Mouse (Mus musculus) natural killer cell, adult 2 months (primary cell): ENCODE results near the gene Pomt2.
"Not testable (repeated sequence)": the region's sequence is repeated elsewhere in the genome, so short reads cannot be mapped to it uniquely, and the experiment has no call there.

Experiments
- DNase-seq, 2 experiments: peaks; one replicate each; pipeline ENCODE4 v3.0.0; 2022; ENCODE audit warnings: low spot score in 2 of 2

Gene Pomt2

GRCm38 (mm10) chr12:87147395-87148089 lies at the start of gene Pomt2:
Gene Pomt2 (minus strand): TSS chr12:87147968.
- peak; percentile 87 to 89 for DNase-seq

DNA sequence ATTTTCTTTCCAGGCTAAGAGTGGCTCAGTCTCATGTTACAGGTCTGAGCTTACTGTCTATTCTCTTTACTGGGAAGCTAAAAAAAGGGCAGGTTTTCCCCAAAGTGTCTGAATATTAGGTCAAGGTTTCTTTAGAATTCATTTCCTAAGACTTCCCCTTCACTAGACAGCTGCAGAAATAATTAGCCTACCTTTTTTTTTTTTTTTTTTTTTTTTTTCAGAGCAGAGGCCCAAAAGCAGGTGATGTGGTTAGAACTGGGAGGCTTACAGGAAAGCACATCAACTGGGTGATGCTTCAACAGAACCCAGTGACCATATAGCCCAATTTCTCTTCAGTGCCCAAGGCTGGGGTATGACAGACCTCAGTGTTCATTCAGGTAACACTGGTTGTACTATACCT lies 48.5 kb upstream of the Pomt2 start:
- no peak for DNase-seq

- no peak for DNase-seq
Measured at GRCm38 (mm10) chr12:87195069-87195468, 47.3 kb upstream of the Pomt2 start.

DNA sequence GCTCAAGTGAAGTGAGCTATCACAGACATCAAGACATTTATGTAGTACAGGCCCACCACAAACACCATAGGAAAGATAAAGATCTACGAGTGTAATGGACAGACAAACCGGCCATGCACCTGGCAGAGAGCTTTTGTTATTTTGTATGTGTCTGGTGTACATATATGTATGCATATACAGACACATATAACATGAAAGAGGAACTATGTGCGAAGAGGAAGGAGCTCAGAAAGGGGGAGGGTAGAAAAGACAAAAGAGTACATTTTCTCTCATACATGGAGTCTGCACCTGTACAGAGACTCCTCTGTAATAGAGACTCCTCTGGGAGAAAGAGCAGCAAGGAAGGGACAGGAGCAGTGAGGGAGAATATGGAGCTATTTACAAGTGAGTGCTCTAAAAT lies 45.2 kb upstream of the Pomt2 start:
- DNase-seq: peak in 1 of 2 experiments; percentile 7

- no peak for DNase-seq
Measured at GRCm38 (mm10) chr12:87177631-87178030, 29.9 kb upstream of the Pomt2 start.

DNA sequence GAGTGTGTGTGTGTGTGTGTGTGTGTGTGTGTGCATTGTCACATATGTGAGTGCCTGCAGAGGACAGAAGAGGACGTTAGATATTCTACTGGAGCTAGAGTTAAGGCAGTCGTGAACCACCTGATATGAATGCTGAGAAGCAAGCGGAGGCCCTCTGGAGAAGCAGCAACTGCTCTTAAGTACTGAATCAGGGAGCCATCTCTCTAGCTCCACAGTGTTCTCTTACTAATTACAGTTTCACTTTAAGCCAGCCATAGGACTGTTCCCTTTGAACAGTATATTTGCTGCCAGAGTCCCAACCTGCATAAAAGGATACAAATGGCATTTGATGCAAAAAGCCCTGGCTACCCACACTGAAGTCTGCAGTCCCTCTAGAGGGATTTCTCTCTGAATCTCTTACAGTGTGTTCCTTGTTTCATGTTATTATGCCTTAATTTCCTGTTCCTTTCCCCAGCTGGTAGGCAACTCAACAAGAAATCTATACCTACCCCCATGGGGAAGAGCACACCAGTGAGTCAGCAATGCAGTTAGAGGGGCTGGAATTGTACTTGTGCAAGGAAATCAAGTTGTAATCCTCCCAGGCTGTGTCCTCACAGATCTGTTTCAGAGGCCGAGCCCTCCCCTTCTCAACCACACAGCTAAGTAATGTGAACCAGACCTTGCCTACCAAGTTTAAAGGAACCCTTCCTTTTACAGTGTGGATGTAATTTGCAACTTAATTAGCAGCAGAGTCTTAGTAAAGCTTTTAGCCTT lies 27.6 kb upstream of the Pomt2 start:
- DNase-seq: no peak

DNA sequence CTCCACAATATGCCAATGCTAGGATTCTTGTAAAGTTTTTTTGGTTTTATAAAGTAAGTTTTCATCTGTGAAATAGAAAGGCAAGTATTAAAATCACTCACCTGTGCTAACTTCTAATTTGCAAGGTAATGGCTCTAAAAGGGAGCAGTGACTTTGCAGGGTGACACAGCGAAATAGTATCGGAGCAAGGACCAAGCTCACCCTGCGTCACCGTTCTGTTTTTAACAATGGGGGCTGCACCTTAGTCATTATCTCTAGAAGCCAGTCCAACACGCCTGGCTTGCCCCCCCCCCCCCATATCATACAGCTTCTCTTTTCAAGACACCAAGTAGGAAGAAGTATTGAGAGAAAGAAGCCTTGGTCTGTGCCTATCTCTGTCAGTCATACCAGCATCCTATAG lies 13.0 kb upstream of the Pomt2 start:
- DNase-seq: no peak

GRCm38 (mm10) chr12:87160310-87160709 lies 12.5 kb upstream of the Pomt2 start:
- no peak for DNase-seq

GRCm38 (mm10) chr12:87158099-87158498 lies 10.3 kb upstream of the Pomt2 start:
- no peak for DNase-seq

DNA sequence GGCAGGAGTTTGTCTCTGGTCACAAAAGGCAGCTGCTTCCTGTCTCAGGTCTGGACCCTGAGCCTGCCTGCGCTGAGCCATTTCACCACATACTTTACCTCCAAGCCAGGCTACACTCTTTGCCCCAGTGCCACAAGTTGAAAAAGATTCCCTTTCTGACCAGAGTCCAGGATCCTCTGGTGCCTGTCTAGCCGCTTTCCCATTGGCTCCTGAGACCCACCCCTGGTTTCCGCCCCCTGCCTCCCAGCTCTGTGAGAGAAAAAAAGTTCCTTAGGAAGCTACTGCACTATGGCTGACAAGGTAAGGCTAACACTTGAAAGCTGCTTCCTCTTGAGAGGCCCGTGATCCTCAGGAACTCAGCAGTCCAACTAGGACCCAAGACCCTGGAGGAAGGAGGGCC lies 9.6 kb upstream of the Pomt2 start:
- no peak for DNase-seq

DNA sequence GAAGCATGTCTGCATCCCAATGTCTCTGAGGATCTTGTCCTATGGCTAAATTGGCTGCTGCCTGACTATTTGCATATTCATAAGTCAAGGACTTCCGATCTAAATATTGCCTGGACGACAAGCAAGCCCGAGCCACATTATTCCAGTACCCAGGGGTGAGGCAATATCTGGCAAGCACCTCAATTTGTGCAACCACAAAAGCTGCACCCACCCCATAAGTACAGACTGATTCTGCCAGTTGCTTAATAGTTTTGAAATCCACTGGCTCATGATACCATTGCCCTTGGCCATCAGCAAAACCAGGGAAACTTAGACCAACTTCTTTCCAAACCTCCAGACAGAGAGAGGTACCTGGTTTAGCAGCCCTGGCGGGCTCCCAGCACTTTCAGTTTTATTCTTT lies 6.7 kb upstream of the Pomt2 start:
- not testable (repeated sequence) for DNase-seq

DNA sequence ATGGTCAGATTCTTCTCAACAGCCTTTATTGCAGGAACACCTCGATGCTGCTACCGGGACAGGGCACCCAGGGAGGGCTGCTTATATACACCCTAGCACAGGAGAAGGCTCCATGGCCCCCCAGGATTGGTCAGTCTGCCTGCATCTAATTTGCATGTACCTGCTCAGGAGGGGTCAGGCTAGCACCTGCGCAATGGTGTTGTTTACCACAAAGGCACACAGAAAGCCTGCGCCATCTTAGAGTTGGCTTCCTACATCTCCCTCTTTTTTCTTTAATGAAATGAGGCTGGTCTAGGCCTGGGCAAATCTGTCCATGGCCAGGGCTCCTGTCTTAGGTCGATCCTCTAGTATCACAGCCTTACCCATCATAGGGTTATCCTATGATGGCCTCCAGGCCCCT lies 1.7 kb upstream of the Pomt2 start:
- no peak for DNase-seq

DNA sequence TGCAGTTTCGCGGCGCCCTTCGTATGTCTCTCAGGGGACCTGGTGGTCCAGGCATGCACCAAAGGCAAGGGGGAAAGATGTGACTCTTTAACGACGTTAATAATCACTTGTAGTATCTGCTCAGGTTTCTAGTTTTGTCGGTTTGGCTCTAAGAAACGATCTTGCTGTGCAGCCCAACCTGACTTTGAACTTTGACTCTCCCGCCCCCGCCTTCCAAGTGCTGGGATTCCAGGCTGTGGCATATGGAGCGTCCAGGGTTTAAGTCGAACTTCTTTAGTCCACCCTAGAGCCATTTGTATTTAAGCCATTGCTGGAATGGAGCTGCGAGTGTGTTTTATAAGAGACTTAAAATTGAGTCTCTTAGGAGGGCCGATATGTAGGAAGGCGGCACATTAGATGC lies 368 bp upstream of the Pomt2 start:
- no peak for DNase-seq

DNA sequence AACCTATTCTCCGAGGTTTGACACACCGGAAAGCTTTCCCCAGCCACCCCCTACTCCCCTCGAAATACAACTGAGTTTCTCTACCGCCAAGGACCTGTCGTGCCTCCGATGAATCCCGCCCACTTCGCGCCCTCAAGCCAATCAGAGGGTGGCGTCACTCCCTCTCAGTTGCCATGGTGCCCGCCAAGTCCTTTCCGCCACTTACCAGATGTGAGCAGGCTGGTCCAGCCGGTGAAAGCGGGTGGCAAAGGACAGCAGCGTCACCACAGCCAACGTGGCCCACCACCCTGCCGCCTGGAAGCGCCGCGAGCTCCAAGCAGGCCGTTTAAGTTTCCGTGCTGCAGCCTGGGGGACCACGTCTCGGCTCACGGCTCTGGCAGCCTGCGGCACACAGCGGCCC lies 802 bp downstream of the Pomt2 start, which contains the start of gene Gstz1:
TSS of gene Gstz1 (plus strand) at position 200 of the 400 bp plus-strand sequence.
- DNase-seq: peak; percentile 84 to 86

GRCm38 (mm10) chr12:87142156-87142555 lies 5.6 kb downstream of the Pomt2 start:
- DNase-seq: no peak

GRCm38 (mm10) chr12:87138768-87139167 lies 9.0 kb downstream of the Pomt2 start:
- DNase-seq: no peak

DNA sequence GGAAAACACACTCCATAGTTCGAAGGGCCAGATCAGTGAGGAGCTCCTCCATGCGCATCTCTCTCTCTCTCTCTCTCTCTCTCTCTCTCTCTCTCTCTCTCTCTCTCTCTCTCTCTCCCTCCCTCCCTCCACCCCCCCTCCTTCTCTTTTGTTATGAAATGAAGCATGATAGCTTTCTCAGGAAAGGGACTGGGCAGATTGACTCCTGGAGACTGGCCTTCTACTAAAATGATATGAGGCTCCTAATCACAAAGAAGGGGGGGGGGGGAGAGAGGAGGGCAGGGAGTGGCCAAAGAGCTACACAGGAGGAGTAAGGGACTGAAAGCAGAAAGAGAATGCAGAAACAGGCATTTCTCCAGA lies 9.4 kb downstream of the Pomt2 start:
- DNase-seq: no peak

DNA sequence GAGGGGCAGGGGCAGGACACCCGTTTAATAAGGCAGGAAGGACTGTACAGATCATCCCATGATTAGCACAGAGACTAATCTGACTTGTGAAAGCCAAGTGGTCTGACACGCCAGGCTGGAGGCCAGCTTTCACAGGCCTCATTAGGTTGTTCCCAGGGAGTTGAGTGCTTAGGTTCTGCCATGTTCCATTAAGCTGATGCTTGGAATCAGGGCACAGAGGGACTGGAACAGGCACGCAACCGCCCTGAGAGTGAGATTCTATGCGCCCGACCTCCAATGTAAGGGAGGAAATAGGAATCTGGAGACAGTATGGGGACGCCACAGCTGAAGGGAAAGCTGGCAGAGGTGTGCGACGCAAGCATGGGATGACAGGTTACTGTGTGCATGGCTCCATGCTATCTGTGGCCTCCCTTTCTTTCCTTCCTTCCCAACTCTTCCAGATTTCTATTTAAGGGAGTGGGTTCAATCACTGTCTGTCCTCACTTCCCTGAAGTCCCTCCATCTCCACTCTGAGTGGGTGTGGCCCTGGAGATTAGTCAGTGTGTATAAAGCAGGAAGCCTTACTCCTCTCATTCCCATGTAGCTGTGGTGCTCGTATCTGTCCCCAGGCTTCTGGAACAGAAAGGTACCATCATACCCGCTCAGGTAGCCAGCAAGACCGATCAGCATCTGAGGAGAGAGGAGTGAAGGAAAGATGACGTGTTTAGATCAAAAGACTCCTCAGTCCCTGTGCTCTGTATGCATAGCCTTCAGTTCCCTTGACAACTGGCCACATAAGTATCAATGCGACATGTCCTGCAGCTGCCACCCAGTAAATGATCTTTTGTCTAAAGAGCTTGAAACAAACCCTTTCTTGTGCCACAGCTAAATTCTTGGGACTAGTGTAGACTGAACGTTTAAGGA lies 10.1 kb downstream of the Pomt2 start:
- DNase-seq: no peak

- DNase-seq: no peak
Measured at GRCm38 (mm10) chr12:87132784-87133183, 15.0 kb downstream of the Pomt2 start.

DNA sequence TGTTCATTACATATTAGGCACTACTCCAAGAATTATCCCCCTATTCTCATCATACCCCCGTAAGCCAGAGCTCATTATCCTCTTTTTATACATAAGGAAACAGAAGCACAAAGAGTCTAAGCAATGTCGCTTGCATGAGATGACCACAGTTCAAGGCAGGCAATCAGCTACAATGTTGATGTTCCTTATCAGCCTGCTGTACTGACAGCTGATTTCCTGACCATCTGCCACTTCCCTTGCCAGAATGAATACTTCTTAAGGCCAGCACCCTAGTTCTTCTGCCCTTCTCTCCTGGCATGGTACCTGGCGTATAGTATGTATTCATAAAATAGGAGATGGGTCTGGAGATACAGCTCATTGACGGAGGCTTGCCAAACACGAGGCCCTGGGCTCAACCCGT lies 15.6 kb downstream of the Pomt2 start:
- DNase-seq: no peak

- DNase-seq: peak in 1 of 2 experiments; percentile 10
Measured at GRCm38 (mm10) chr12:87131619-87132018, 16.1 kb downstream of the Pomt2 start.

- no peak for DNase-seq
Measured at GRCm38 (mm10) chr12:87131181-87131580, 16.6 kb downstream of the Pomt2 start.
